Mouse (Mus musculus) liver, postnatal 0 days (tissue): ENCODE measurements around the gene Grm6. TPM values are rescaled to one million over a fixed set of nuclear protein-coding genes. Genes with fewer than 3 reads are reported as not detected.
A peak's percentile ranks its signal among the peaks of the same experiment; 100 is the strongest.

Experiments
- ATAC-seq: fragments of 200-750 bp; cut with Nextera tagmentation; 2 replicates; pipeline ENCODE4 v1.8.0; 2017; ENCODE audit warnings: mild to moderate bottlenecking, moderate library complexity
- DNase-seq: peaks from one replicate; pipeline ENCODE4 v3.0.0-alpha.2; 2016
- H3K27ac ChIP-seq: fragments of 300-500 bp; sonication (generic); 2 replicates; pipeline ENCODE4 v1.5.1; 2014; ENCODE audit warnings: antibody characterized with exemption, moderate library complexity, mild to moderate bottlenecking, low read depth
- H3K27me3 ChIP-seq: fragments of 300-500 bp; sonication (generic); 2 replicates; pipeline ENCODE4 v1.6.1; 2014; ENCODE audit warnings: low read length, control low read depth, mixed read lengths; ENCODE audit not compliant: insufficient read depth
- H3K36me3 ChIP-seq: fragments of 300-500 bp; sonication (generic); replicated peaks from 2 replicates; pipeline ENCODE4 v1.6.1; 2014; ENCODE audit warnings: mild to moderate bottlenecking, control low read depth, low read length, moderate library complexity, mixed read lengths; ENCODE audit not compliant: insufficient read depth
- H3K4me1 ChIP-seq: fragments of 300-500 bp; sonication (generic); 2 replicates; pipeline ENCODE4 v1.6.1; 2014; ENCODE audit warnings: antibody characterized with exemption, mild to moderate bottlenecking, control low read depth; ENCODE audit not compliant: insufficient read depth
- H3K4me2 ChIP-seq: fragments of 300-500 bp; sonication (generic); 2 replicates; pipeline ENCODE4 v1.6.1; 2014; ENCODE audit warnings: low read depth, mild to moderate bottlenecking, low read length, moderate library complexity, mixed read lengths
- H3K4me3 ChIP-seq: fragments of 300-500 bp; sonication (generic); 2 replicates; pipeline ENCODE4 v1.5.1; 2014; ENCODE audit warnings: low read depth, low read length
- H3K9ac ChIP-seq: fragments of 300-500 bp; sonication (generic); replicated peaks from 2 replicates; pipeline ENCODE4 v1.6.1; 2014; ENCODE audit warnings: mild to moderate bottlenecking, moderate library complexity
- H3K9me3 ChIP-seq: fragments of 300-500 bp; sonication (generic); 2 replicates; pipeline ENCODE4 v1.6.1; 2016; ENCODE audit warnings: mild to moderate bottlenecking, control low read depth, low read length, mixed read lengths
- CTCF ChIP-seq: sonication (generic); IDR thresholded peaks from 2 replicates; pipeline ENCODE4 v1.5.1; 2016; ENCODE audit warnings: antibody characterized with exemption, low read depth
- EP300 ChIP-seq: IDR thresholded peaks from 2 replicates; pipeline ENCODE4 v1.6.1; 2016; ENCODE audit warnings: antibody characterized with exemption, low read depth, mild to moderate bottlenecking
- WGBS: fragments of 180-500 bp; shearing (Covaris S2); extraction: QIAGEN DNeasy Blood & Tissue Kit; methylation state at CpG from one replicate; pipeline ENCODE4 v1.1.7; 2014; ENCODE audit not compliant: insufficient replicate concordance; 5-methylcytosine and 5-hydroxymethylcytosine counted together
- polyA plus RNA-seq: library from polyadenylated mRNA; unstranded; fragments of >200 nt; fragmentation: Nextera tagmentation; extraction: Ambion mirVana; gene quantifications from 2 replicates; pipeline ENCODE4 v1.2.1, GENCODE M21; 2015

Grm6 gene
- polyA plus RNA-seq, 1 experiment from 2014 or later = not detected

DNA sequence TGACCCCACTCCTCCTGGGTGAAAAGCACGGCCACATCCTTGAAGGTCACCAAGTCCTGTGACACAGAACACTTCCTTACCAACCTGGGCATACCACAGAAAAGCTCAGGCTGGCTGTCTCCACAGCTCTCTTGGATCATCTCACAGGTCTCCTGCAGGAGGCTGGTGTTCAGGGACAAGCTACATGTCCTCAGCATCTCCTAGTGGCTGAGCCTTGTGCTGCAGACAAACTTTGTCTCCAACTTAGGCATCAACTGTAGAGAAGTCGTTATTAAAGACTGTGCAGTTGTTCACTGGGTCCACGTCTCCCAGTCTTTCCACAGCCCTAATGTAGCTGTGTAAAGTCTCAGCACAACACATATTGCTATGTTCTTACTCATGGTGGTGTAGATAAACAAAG, 33.3 kb downstream of the Grm6 start:
- Histone ChIP-seq H3K27me3 (no peaks in the 10 kb centered on the region), H3K9ac (no peak overlapping the region), H3K9me3 (no peaks in the 10 kb centered on the region), H3K27ac (no peak overlapping the region), H3K4me3 (no peak overlapping the region), H3K4me2 (no peak overlapping the region), H3K4me1 (peaks cover 5% of the 10 kb centered on the region), H3K36me3 (no peaks in the 10 kb centered on the region)
- DNase-seq (no peak), ATAC-seq (no peak)
- 57% methylated on average over 3 of the region's 3 CpGs for WGBS
- TF ChIP-seq EP300 (no peak), CTCF (0 out of 2 replicates have a peak, but pooled peaks have one; percentile 17)

DNA sequence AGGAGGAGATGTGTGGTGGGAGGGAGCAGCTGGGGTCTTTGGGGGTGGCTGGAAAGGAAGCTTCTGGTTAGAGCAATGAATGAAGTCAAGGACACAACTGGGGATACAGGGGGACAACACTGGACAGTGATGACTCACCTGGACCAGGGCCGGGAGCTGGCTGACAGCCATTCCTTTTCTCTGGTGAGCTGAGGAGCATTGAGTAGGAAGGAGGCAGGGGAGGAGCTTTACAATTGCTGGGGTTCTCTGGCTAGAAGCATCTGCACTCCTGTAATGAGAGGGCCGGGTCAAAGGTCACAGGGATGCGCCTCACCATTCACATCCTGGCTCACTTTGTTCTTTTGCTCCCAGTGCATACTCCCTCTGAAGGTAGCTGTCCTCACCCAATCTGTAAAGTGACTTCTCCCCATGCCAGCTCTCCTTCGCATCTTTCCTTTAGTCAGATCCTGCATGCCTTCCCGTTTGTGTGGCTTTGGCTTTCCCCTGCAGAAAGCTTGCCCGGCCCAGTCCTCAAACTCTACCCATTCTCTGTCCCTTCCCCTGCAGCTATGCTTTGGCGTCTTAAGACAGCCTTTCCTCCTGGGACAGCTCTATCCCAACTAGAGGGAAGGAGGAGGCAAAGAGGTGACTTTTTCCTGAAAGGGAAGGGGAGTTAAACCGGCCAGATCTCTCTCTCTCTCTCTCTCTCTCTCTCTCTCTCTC, 35.9 kb downstream of the Grm6 start:
- 55% methylated on average over 8 of the region's 8 CpGs for WGBS
- no peak overlapping the region for H3K9ac ChIP-seq

DNA sequence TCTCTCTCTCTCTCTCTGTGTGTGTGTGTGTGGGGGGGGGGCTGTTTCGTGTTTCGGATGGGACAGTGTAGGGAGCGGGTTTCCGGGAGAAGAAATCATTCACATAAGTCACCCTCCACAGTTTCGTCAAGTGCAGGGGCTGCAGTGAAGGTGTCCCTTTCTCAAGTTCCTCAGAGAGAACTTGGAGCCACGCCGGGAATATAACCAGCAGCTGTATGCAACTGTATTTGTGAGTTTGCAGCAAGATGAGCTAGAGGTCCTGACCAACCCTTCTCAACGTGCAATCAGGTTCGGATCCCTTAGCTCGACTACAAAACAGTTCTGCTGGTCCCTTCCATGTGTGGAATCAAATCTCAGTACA, 36.4 kb downstream of the Grm6 start:
- 25% methylated on average over 10 of the region's 10 CpGs for WGBS
- Histone ChIP-seq H3K27me3 (no peaks in the 10 kb centered on the region), H3K4me2 (peak overlapping the region; percentile 63), H3K4me3 (peak overlapping the region; percentile 25), H3K27ac (no peak overlapping the region), H3K9me3 (no peaks in the 10 kb centered on the region), H3K36me3 (no peaks in the 10 kb centered on the region), H3K4me1 (peaks cover 5% of the 10 kb centered on the region), H3K9ac (0 out of 2 replicates have a peak overlapping the region, but pooled peaks have one; percentile 5)
- TF ChIP-seq CTCF (no peak), EP300 (no peak)
- no peak for ATAC-seq
- no peak for DNase-seq

More for the DNA sequence above, 35.9 kb downstream of the Grm6 start:
- H3K36me3 ChIP-seq = no peaks in the 10 kb centered on the region
- no peaks in the 10 kb centered on the region for H3K9me3 ChIP-seq
- H3K27me3 ChIP-seq = no peaks in the 10 kb centered on the region
- peak overlapping the region; percentile 63; the same call in 1 of the 2 replicates for H3K4me2 ChIP-seq
- no peak overlapping the region for H3K4me3 ChIP-seq
- ATAC-seq (no peak), DNase-seq (no peak)
- peaks cover 5% of the 10 kb centered on the region for H3K4me1 ChIP-seq
- TF ChIP-seq EP300 (no peak), CTCF (no peak)
- no peak overlapping the region for H3K27ac ChIP-seq

DNA sequence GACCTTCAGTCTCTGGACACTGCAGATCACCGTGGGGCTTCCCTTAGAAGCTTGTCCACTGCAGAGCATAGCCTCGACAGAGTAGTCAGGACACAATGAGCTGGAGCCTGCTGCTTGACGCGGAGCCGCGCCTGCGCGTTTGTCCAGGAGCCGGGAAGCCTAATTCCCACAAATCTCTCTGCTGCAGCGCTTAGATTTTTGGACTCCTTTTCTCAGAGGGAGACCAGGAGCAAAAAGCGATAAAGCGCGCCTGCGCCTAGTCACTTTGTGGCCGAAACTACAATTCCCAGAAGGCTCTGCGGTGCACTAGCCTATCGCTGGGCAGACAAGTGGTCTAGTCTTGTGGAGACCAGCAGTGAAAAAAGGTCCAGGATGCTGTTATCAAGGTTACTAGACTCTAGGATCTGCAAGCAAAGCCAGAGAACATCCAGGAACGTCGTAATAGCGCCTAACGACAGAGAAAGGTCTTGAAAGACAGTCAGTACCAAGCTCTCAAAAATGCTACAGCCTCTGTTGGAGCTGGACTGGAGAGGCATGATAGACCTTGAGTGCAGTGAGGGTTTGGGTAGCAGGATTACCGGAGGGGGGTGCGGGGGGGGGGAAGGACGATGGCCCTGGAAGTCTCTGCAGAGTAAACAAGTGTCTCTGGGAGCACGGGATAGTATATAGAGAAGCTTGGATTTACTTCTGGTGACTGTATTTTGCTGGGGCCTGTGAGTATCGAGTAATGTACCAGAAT, 37.1 kb downstream of the Grm6 start, which contains the start of gene Zfp454:
Gene Zfp454 (minus strand): TSS at position 262 of the 739 bp plus-strand sequence.
- no peaks in the 10 kb centered on the region for H3K36me3 ChIP-seq
- DNase-seq (peak; percentile 54), ATAC-seq (peak; percentile 79)
- 7% methylated on average over 26 of the region's 26 CpGs for WGBS
- H3K4me3 ChIP-seq = peak within 1 kb of the TSS; percentile 25
- no peak for TF ChIP-seq CTCF
- no peak for TF ChIP-seq EP300
- H3K27me3 ChIP-seq = no peaks in the 10 kb centered on the region
- H3K4me1 ChIP-seq = peaks cover 5% of the 10 kb centered on the region
- H3K9me3 ChIP-seq = no peaks in the 10 kb centered on the region
- H3K27ac ChIP-seq = no peak within 1 kb of the TSS
- 0 out of 2 replicates have a peak within 1 kb of the TSS, but pooled peaks have one; percentile 5 for H3K9ac ChIP-seq
- H3K4me2 ChIP-seq = peak within 1 kb of the TSS; percentile 63

DNA sequence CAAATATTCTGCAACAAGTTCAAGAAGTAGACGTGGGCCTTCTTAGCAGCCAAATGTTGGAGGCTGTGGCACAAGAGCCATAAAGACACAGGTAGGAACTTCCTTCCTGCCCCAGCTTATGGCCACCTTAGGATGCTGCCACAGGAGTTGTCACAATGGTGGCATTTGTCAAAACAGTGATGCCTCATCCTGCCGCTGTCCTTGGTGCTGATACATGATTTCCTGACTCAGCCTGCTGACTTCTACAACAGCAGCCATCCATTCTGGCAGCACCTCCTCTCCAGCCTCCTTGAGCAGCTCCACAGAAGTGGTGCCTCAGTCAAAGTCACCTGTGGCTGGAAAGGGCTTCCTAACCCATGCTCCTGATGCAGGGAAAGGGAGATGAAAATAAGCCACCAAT, 42.0 kb downstream of the Grm6 start:
- no peak overlapping the region for H3K27ac ChIP-seq
- WGBS = 41% methylated on average over 2 of the region's 2 CpGs
- TF ChIP-seq CTCF = no peak
- TF ChIP-seq EP300 = no peak
- H3K4me2 ChIP-seq = no peak overlapping the region
- no peaks in the 10 kb centered on the region for H3K9me3 ChIP-seq
- no peaks in the 10 kb centered on the region for H3K4me1 ChIP-seq
- ATAC-seq (no peak), DNase-seq (no peak)
- H3K27me3 ChIP-seq = no peaks in the 10 kb centered on the region
- no peaks in the 10 kb centered on the region for H3K36me3 ChIP-seq
- H3K9ac ChIP-seq = no peak overlapping the region
- H3K4me3 ChIP-seq = no peak overlapping the region

DNA sequence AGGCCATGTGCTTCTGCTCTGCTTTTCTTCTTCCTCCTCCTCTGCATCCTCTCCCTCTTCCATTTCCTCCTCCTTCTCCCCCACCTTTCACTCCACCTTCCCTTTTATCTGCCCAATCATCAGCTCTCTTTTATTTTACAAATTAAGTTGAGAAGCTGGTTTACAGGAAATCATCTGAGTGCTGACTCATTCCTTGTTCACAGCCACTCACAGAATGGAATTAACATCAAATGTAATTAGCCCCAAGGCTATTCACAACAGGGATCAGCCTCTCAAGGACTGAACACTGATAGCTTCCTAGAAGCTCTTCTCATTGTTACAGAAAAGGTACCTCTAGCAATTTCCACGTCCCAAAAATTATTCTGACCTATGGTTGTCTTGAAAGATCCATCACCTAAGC, 46.9 kb downstream of the Grm6 start:
- no peak overlapping the region for H3K4me2 ChIP-seq
- no peaks in the 10 kb centered on the region for H3K4me1 ChIP-seq
- peaks cover 9% of the 10 kb centered on the region; the same call in 1 of the 2 replicates for H3K36me3 ChIP-seq
- H3K9me3 ChIP-seq = peaks cover 40% of the 10 kb centered on the region
- no peak for TF ChIP-seq EP300
- no peak for TF ChIP-seq CTCF
- H3K27ac ChIP-seq = no peak overlapping the region
- H3K27me3 ChIP-seq = no peaks in the 10 kb centered on the region
- DNase-seq (no peak), ATAC-seq (no peak)
- H3K9ac ChIP-seq = no peak overlapping the region
- WGBS = 57% methylated on average over 1 of the region's 1 CpGs
- no peak overlapping the region for H3K4me3 ChIP-seq
